25 mouse cellular contexts compared by ENCODE assay signal in the genomic region with DNA sequence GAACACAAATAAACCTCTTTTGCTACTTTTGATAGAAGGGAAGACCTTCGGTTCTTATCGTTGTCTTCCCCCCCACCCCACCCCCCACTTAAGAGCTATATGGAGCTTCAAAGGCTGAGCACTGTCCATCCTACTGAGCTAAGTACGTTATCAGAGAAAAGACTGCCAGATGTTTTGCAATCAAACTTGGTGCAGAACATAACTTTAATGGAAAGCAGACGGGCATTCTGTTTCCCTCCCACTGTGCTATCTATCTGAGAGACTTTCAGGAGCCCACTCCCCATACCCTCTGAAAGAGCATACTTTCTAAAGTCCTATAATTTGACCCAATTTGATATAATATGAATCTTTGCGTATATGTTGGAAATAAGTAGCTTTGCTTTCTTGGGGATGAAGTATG.
"Had no signal": no experiment of that assay in that cellular context is flagged by ENCODE, and none has a peak within 500 bp of the region (broad histone marks: within the 10 kb centered on the region; RNA-seq: fewer than 3 reads in every experiment).

No protein-coding gene starts in this region.

- DNase-seq: gastrocnemius, postnatal 14 days; gastrocnemius, postnatal 36 days; heart, adult 11 months; heart, adult 2 months; heart, postnatal 14 days; heart, postnatal 36 days; kidney, adult 18-20 months; kidney, adult 8-10 months; kidney, postnatal 14 days; kidney, postnatal 36 days; liver had no signal

- H3K4me3 ChIP-seq: heart, adult 2 months; heart, embryonic 13.5 days; heart, embryonic 15.5 days; hindbrain, embryonic 13.5 days; intestine, embryonic 15.5 days; layer of hippocampus, adult 2 months; left cerebral cortex, adult 2 months; limb, embryonic 10.5 days; limb, embryonic 12.5 days had no signal

- ATAC-seq: hindbrain, embryonic 16.5 days; inflammation-experienced regulatory T-cells, adult 6 months; intestine, embryonic 15.5 days; intestine, postnatal 0 days had no signal

- H3K9me3 ChIP-seq: heart, embryonic 13.5 days; heart, embryonic 15.5 days; hindbrain, embryonic 13.5 days; intestine, embryonic 15.5 days; limb, embryonic 10.5 days; limb, embryonic 12.5 days had no signal

- H3K4me2 ChIP-seq: heart, embryonic 11.5 days; heart, embryonic 13.5 days; heart, embryonic 15.5 days; hindbrain, embryonic 13.5 days; intestine, embryonic 15.5 days; limb, embryonic 12.5 days; liver, embryonic 11.5 days had no signal

- H3K36me3 ChIP-seq: heart, embryonic 13.5 days; heart, embryonic 15.5 days; hindbrain, embryonic 13.5 days; intestine, embryonic 15.5 days; limb, embryonic 10.5 days; limb, embryonic 12.5 days had no signal

- H3K4me1 ChIP-seq: intestine, embryonic 15.5 days had no signal

- H3K9ac ChIP-seq: heart, embryonic 13.5 days; heart, embryonic 15.5 days; hindbrain, embryonic 13.5 days; intestine, embryonic 15.5 days; limb, embryonic 12.5 days; liver, embryonic 14.5 days had no signal

- H3K27me3 ChIP-seq: heart, embryonic 13.5 days; heart, embryonic 15.5 days; hindbrain, embryonic 13.5 days; intestine, embryonic 15.5 days; limb, embryonic 12.5 days had no signal

- H3K27ac ChIP-seq: heart, adult 2 months; heart, embryonic 13.5 days; heart, embryonic 15.5 days; hindbrain, embryonic 13.5 days; intestine, embryonic 15.5 days; layer of hippocampus, adult 2 months; left cerebral cortex, adult 2 months; limb, embryonic 10.5 days; limb, embryonic 12.5 days; liver, embryonic 14.5 days had no signal
